Mouse (Mus musculus): ENCODE results near the gene Pabpc6. TPM values are rescaled to one million over a fixed set of nuclear protein-coding genes. Genes with fewer than 3 reads are reported as not detected.

Pabpc6 gene
- total RNA-seq (2014; fragmentation: Nextera tagmentation): not detected in 2 replicates
- not detected in 2 replicates for total RNA-seq (2017)

- no peak for ATAC-seq (replicated peaks; ENCODE audit: poor library complexity, severe bottlenecking)
These were observed at the start of gene Pabpc6 for GRCm38 (mm10) chr17:9669283-9669905. Gene Pabpc6 (minus strand): TSS chr17:9669717.

GRCm38 (mm10) chr17:9710910-9711309, 41.4 kb upstream of the Pabpc6 start:
- no peak for ATAC-seq (replicated peaks; ENCODE audit: poor library complexity, severe bottlenecking)

GRCm38 (mm10) chr17:9708888-9709287, 39.4 kb upstream of the Pabpc6 start:
- ATAC-seq (replicated peaks; ENCODE audit: poor library complexity, severe bottlenecking): no peak

GRCm38 (mm10) chr17:9707356-9707755, 37.8 kb upstream of the Pabpc6 start:
- ATAC-seq (replicated peaks; ENCODE audit: poor library complexity, severe bottlenecking): no peak

- ATAC-seq (replicated peaks; ENCODE audit: poor library complexity, severe bottlenecking): no peak
These were observed 28.2 kb upstream of the Pabpc6 start for GRCm38 (mm10) chr17:9697763-9698162.

GRCm38 (mm10) chr17:9691251-9691650, 21.7 kb upstream of the Pabpc6 start:
- ATAC-seq (replicated peaks; ENCODE audit: poor library complexity, severe bottlenecking): no peak

GRCm38 (mm10) chr17:9683539-9684155, 14.1 kb upstream of the Pabpc6 start:
- no peak for ATAC-seq (replicated peaks; ENCODE audit: poor library complexity, severe bottlenecking)

GRCm38 (mm10) chr17:9680741-9681140, 11.2 kb upstream of the Pabpc6 start:
- ATAC-seq (replicated peaks; ENCODE audit: poor library complexity, severe bottlenecking): no peak

GRCm38 (mm10) chr17:9675175-9675789, 5.8 kb upstream of the Pabpc6 start:
- no peak for ATAC-seq (replicated peaks; ENCODE audit: poor library complexity, severe bottlenecking)

GRCm38 (mm10) chr17:9667955-9668354, 1.6 kb downstream of the Pabpc6 start:
- no peak for ATAC-seq (replicated peaks; ENCODE audit: poor library complexity, severe bottlenecking)

GRCm38 (mm10) chr17:9658651-9659050, 10.9 kb downstream of the Pabpc6 start:
- ATAC-seq (replicated peaks; ENCODE audit: poor library complexity, severe bottlenecking): no peak

- no peak for ATAC-seq (replicated peaks; ENCODE audit: poor library complexity, severe bottlenecking)
These were observed 15.4 kb downstream of the Pabpc6 start for GRCm38 (mm10) chr17:9654155-9654554.

GRCm38 (mm10) chr17:9647644-9648043, 21.9 kb downstream of the Pabpc6 start:
- ATAC-seq (replicated peaks; ENCODE audit: poor library complexity, severe bottlenecking): no peak

- ATAC-seq (replicated peaks; ENCODE audit: poor library complexity, severe bottlenecking): no peak
These were observed 25.8 kb downstream of the Pabpc6 start for GRCm38 (mm10) chr17:9643657-9644180.

- no peak for ATAC-seq (replicated peaks; ENCODE audit: poor library complexity, severe bottlenecking)
These were observed 32.5 kb downstream of the Pabpc6 start for GRCm38 (mm10) chr17:9637011-9637410.

GRCm38 (mm10) chr17:9632579-9633252, 36.8 kb downstream of the Pabpc6 start:
- no peak for ATAC-seq (replicated peaks; ENCODE audit: poor library complexity, severe bottlenecking)

GRCm38 (mm10) chr17:9632140-9632539, 37.4 kb downstream of the Pabpc6 start:
- no peak for ATAC-seq (replicated peaks; ENCODE audit: poor library complexity, severe bottlenecking)

- ATAC-seq (replicated peaks; ENCODE audit: poor library complexity, severe bottlenecking): no peak
These were observed 38.4 kb downstream of the Pabpc6 start for GRCm38 (mm10) chr17:9631081-9631480.

- ATAC-seq (replicated peaks; ENCODE audit: poor library complexity, severe bottlenecking): no peak
These were observed 42.5 kb downstream of the Pabpc6 start for GRCm38 (mm10) chr17:9627011-9627410.
